Mouse (Mus musculus) brain, embryonic 14.5 days (tissue): ENCODE data around the gene Cdyl.

Source experiments
- CTCF ChIP-seq: fragments of 200-500 bp; IDR thresholded peaks from 2 replicates; pipeline ENCODE4 v1.5.1; 2012; ENCODE audit warnings: inconsistent platforms, mild to moderate bottlenecking, moderate library complexity, borderline replicate concordance; ENCODE audit not compliant: insufficient read depth, insufficient read length; ENCODE audit errors: extremely low read depth
- POLR2A ChIP-seq: fragments of 200-500 bp; IDR thresholded peaks from 2 replicates; pipeline ENCODE4 v1.6.1; 2012; ENCODE audit warnings: mild to moderate bottlenecking, inconsistent platforms, borderline replicate concordance; ENCODE audit not compliant: poor library complexity, insufficient read depth, insufficient read length, severe bottlenecking; ENCODE audit errors: extremely low read depth

DNA sequence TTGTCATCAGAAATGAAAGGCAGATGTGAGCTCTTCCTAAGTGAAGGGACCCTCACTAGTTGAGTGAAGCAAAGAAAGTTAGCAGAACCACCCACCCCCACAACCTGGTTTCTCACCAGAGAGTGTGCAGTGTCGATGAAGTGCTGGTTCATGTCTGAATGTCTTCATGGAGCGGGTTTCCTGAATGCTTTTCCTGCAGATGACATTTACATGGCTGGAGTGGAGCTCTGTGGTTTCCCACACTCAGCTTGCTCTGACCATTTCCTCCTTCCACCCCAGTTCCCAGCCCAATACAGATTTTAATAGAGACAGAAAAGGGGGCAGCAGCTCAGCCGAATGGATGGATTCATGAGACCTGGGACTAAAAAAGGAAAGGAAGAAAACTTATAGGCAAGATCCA lies 233.2 kb downstream of the Cdyl start:
- no peak for TF ChIP-seq CTCF
- TF ChIP-seq POLR2A: no peak
